In the genomic region with DNA sequence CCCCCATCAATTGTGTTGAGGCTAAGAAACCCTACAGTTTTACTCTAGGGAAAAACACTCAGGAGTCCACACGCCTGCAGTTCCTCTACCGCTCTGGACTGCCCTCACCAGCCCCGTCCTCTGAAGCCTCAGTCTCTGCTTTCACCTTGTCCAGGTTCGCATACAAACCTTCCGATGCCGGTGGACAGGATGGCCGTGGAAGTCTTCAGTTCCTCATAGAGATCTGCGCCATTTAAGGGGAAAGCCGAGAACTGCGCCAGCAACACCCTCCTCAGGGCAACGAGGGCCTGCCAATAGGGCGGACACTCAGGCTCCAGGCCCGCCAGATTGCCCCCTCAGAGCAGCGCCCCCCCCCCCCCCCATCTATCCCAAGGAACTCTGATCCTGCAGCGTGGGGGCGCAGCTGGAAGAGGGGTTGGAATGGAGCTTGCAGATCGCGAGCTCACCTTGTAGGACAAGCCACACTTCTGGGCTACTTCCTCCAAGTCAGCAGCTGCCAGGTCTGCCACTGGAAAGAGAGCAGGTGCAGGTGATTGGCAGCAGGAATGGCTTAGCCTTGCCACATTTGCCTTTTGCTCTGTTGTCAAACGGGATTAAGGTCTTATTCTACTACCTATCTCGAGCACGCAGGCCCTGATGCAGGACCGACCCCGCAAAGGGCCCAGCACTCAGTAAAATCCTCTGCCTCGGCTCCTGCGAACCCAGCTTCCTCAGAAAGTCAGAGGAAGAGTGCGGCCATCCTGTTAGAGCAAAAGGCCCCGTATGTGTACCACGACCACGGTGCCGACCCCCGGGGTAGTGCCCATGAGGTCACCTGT, we compare ENCODE assay signal across 8 mouse cellular contexts. TPM values are rescaled to one million over a fixed set of nuclear protein-coding genes. Genes with fewer than 3 reads are reported as not detected.
DNase-seq lines count a peak whose midpoint lies in the region; ATAC-seq and TF ChIP-seq lines count a peak whose summit lies in the region.

No protein-coding gene starts in this region.

- TF ChIP-seq CTCF in testis, adult 2 months (IDR thresholded peaks at IDR 0.05; ENCODE audit: control insufficient read depth, insufficient read depth, insufficient replicate concordance, low read depth, low read length): no peak
- TF ChIP-seq CTCF in forebrain, postnatal 0 days (IDR thresholded peaks at IDR 0.05; ENCODE audit: low read depth): no peak

- H3K36me3 ChIP-seq in testis, adult 2 months (ENCODE audit: control insufficient read depth, insufficient read depth, low read length): no peaks in the 10 kb centered on the region
- H3K36me3 ChIP-seq in forebrain, postnatal 0 days (ENCODE audit: insufficient read depth): no peaks in the 10 kb centered on the region
- no peaks in the 10 kb centered on the region for H3K36me3 ChIP-seq in kidney, embryonic 14.5 days (ENCODE audit: control insufficient read depth, insufficient read depth, low read length)

- H3K4me2 ChIP-seq in forebrain, postnatal 0 days (ENCODE audit: low read depth): peak overlapping the region; percentile 90
- peak overlapping the region; percentile 92 for H3K4me2 ChIP-seq in kidney, embryonic 14.5 days (replicated peaks; ENCODE audit: low read depth, low read length)

- H3K27me3 ChIP-seq in testis, adult 2 months (ENCODE audit: control insufficient read depth, insufficient read depth, low read length): no peaks in the 10 kb centered on the region
- no peaks in the 10 kb centered on the region; the same call in none of the 2 replicates for H3K27me3 ChIP-seq in forebrain, postnatal 0 days (ENCODE audit: insufficient read depth, low read length)
- H3K27me3 ChIP-seq in kidney, embryonic 14.5 days (ENCODE audit: control insufficient read depth, insufficient read depth, low read length): no peaks in the 10 kb centered on the region; the same call in 1 of the 2 replicates

- H3K4me3 ChIP-seq in testis, adult 2 months (ENCODE audit: control insufficient read depth, low read depth, low read length): peak overlapping the region; percentile 85
- H3K4me3 ChIP-seq in forebrain, postnatal 0 days (ENCODE audit: low read depth, low read length): peak overlapping the region; percentile 65
- peak overlapping the region; percentile 58 for H3K4me3 ChIP-seq in kidney, embryonic 14.5 days (ENCODE audit: low read length)

- peak; percentile 28 for ATAC-seq in forebrain, postnatal 0 days
- ATAC-seq in kidney, embryonic 14.5 days (ENCODE audit: low FRiP score, low TSS enrichment): peak; percentile 34
- ATAC-seq in megakaryocyte, adult 5-6 weeks (ENCODE audit: poor library complexity, severe bottlenecking): peak; percentile 43

- H3K4me1 ChIP-seq in testis, adult 2 months (ENCODE audit: control insufficient read depth, insufficient read depth, low read length): peaks cover 2% of the 10 kb centered on the region; the same call in 1 of the 2 replicates
- H3K4me1 ChIP-seq in forebrain, postnatal 0 days (ENCODE audit: insufficient read depth): no peaks in the 10 kb centered on the region
- peaks cover 12% of the 10 kb centered on the region for H3K4me1 ChIP-seq in kidney, embryonic 14.5 days (ENCODE audit: control insufficient read depth, insufficient read depth, low read length)

- H3K27ac ChIP-seq in testis, adult 2 months (ENCODE audit: control insufficient read depth, insufficient read depth, low read depth, low read length): peak overlapping the region; percentile 1; the same call in 1 of the 2 replicates
- H3K27ac ChIP-seq in forebrain, postnatal 0 days (ENCODE audit: low read depth, low read length): peak overlapping the region; percentile 54; the same call in 1 of the 2 replicates
- H3K27ac ChIP-seq in kidney, embryonic 14.5 days (ENCODE audit: low read depth, low read length): peak overlapping the region; percentile 6

- 2% methylated on average over 31 of the region's 31 CpGs for WGBS in forebrain, postnatal 0 days
- 8% methylated on average over 31 of the region's 31 CpGs for WGBS in kidney, embryonic 14.5 days

- H3K9ac ChIP-seq in forebrain, postnatal 0 days: peak overlapping the region; percentile 63
- peak overlapping the region; percentile 61 for H3K9ac ChIP-seq in kidney, embryonic 14.5 days (ENCODE audit: low read depth, low read length)

- TF ChIP-seq POLR2A in testis, adult 2 months (IDR thresholded peaks at IDR 0.05; ENCODE audit: control insufficient read depth, low read depth, low read length): no peak

- H3K9me3 ChIP-seq in forebrain, postnatal 0 days (ENCODE audit: low read length): no peaks in the 10 kb centered on the region
- no peaks in the 10 kb centered on the region for H3K9me3 ChIP-seq in kidney, embryonic 14.5 days (ENCODE audit: control insufficient read depth, low read length)

- no peak for DNase-seq in testis, postnatal 10 days (ENCODE audit: low spot score)
- DNase-seq in brain, adult 2 months (ENCODE audit: low read depth, low spot score): peak; percentile 46
- DNase-seq in forebrain, postnatal 0 days: peak; percentile 55
- DNase-seq in thymus, postnatal 0 days (ENCODE audit: low spot score): peak; percentile 59
- DNase-seq in left cerebral cortex, adult 11 months (ENCODE audit: low spot score): no peak

RNA-seq across cellular contexts. Expression of gene Rad51d, which starts 0.7 kb away (rescaled TPM):
- 13.8 and 15.1 TPM in 2 replicates for polyA plus RNA-seq in testis, adult 2 months (2012; rRNA removed)
- total RNA-seq in forebrain, postnatal 0 days (2014; rRNA removed): 8.6 and 9.5 TPM in 2 replicates
- polyA plus RNA-seq in forebrain, postnatal 0 days (2015; fragmentation: Nextera tagmentation; extraction: Ambion mirVana): 13.4 and 14.0 TPM in 2 replicates
- polyA plus RNA-seq in kidney, embryonic 14.5 days (2014; fragmentation: Nextera tagmentation; extraction: Ambion mirVana): 8.8 and 11.5 TPM in 2 replicates
- 7.1 and 7.9 TPM in 2 replicates for total RNA-seq in megakaryocyte, adult 5-6 weeks (2015)
- total RNA-seq in megakaryocyte, adult 5-6 weeks (2017): 8.8 and 10.3 TPM in 2 replicates
- 19.2 and 22.4 TPM in 2 replicates for polyA plus RNA-seq in thymus, postnatal 0 days (2015; fragmentation: Nextera tagmentation; extraction: Ambion mirVana)

RNA-seq across cellular contexts. Expression of gene Fndc8, which starts 2.2 kb away (rescaled TPM):
- 134 and 144 TPM in 2 replicates for polyA plus RNA-seq in testis, adult 2 months (2012; rRNA removed)
- total RNA-seq in forebrain, postnatal 0 days (2014; rRNA removed): not detected in 2 replicates
- polyA plus RNA-seq in forebrain, postnatal 0 days (2015; fragmentation: Nextera tagmentation; extraction: Ambion mirVana): 0.06 and 0.29 TPM in 2 replicates
- 0.19 and 0.23 TPM in 2 replicates for polyA plus RNA-seq in kidney, embryonic 14.5 days (2014; fragmentation: Nextera tagmentation; extraction: Ambion mirVana)
- total RNA-seq in megakaryocyte, adult 5-6 weeks (2015): not detected in 2 replicates
- not detected in 2 replicates for total RNA-seq in megakaryocyte, adult 5-6 weeks (2017)
- 0.26 and 0.39 TPM in 2 replicates for polyA plus RNA-seq in thymus, postnatal 0 days (2015; fragmentation: Nextera tagmentation; extraction: Ambion mirVana)

RNA-seq across cellular contexts. Expression of gene Nle1, which starts 18.5 kb away (rescaled TPM):
- 9.6 and 9.7 TPM in 2 replicates for polyA plus RNA-seq in testis, adult 2 months (2012; rRNA removed)
- 31.5 and 34.9 TPM in 2 replicates for total RNA-seq in forebrain, postnatal 0 days (2014; rRNA removed)
- 26.4 and 27.2 TPM in 2 replicates for polyA plus RNA-seq in forebrain, postnatal 0 days (2015; fragmentation: Nextera tagmentation; extraction: Ambion mirVana)
- 32.2 and 33.7 TPM in 2 replicates for polyA plus RNA-seq in kidney, embryonic 14.5 days (2014; fragmentation: Nextera tagmentation; extraction: Ambion mirVana)
- 4.7 TPM in 2 replicates for total RNA-seq in megakaryocyte, adult 5-6 weeks (2015)
- total RNA-seq in megakaryocyte, adult 5-6 weeks (2017): 2.6 and 3.1 TPM in 2 replicates
- 36.1 and 37.6 TPM in 2 replicates for polyA plus RNA-seq in thymus, postnatal 0 days (2015; fragmentation: Nextera tagmentation; extraction: Ambion mirVana)

RNA-seq across cellular contexts. Expression of gene Rffl, which starts 18.7 kb away (rescaled TPM):
- polyA plus RNA-seq in testis, adult 2 months (2012; rRNA removed): 135 and 143 TPM in 2 replicates
- 4.3 and 6.0 TPM in 2 replicates for total RNA-seq in forebrain, postnatal 0 days (2014; rRNA removed)
- 2.3 and 2.8 TPM in 2 replicates for polyA plus RNA-seq in forebrain, postnatal 0 days (2015; fragmentation: Nextera tagmentation; extraction: Ambion mirVana)
- polyA plus RNA-seq in kidney, embryonic 14.5 days (2014; fragmentation: Nextera tagmentation; extraction: Ambion mirVana): 13.1 and 23.5 TPM in 2 replicates
- 20.5 and 26.7 TPM in 2 replicates for total RNA-seq in megakaryocyte, adult 5-6 weeks (2015)
- 20.1 and 25.4 TPM in 2 replicates for total RNA-seq in megakaryocyte, adult 5-6 weeks (2017)
- 15.8 TPM in 2 replicates for polyA plus RNA-seq in thymus, postnatal 0 days (2015; fragmentation: Nextera tagmentation; extraction: Ambion mirVana)

RNA-seq across cellular contexts. Expression of gene Unc45b, which starts 20.6 kb away (rescaled TPM):
- 3.3 and 7.2 TPM in 2 replicates for polyA plus RNA-seq in testis, adult 2 months (2012; rRNA removed)
- total RNA-seq in forebrain, postnatal 0 days (2014; rRNA removed): 1.4 and 3.0 TPM in 2 replicates
- polyA plus RNA-seq in forebrain, postnatal 0 days (2015; fragmentation: Nextera tagmentation; extraction: Ambion mirVana): 2.2 and 2.4 TPM in 2 replicates
- 2.4 and 2.5 TPM in 2 replicates for polyA plus RNA-seq in kidney, embryonic 14.5 days (2014; fragmentation: Nextera tagmentation; extraction: Ambion mirVana)
- total RNA-seq in megakaryocyte, adult 5-6 weeks (2015): not detected in 2 replicates
- total RNA-seq in megakaryocyte, adult 5-6 weeks (2017): not detected in 2 replicates
- polyA plus RNA-seq in thymus, postnatal 0 days (2015; fragmentation: Nextera tagmentation; extraction: Ambion mirVana): 1.0 and 1.7 TPM in 2 replicates

Comparison
In these comparisons a context has a peak if more than half of its experiments do, and no peak if none do; other contexts are left out.
1. H3K27ac ChIP-seq: peak in every context shown above with its lines; median percentile 54 in forebrain, postnatal 0 days; 6 in kidney, embryonic 14.5 days; 1 in testis, adult 2 months.
2. DNase-seq: peak in brain, adult 2 months (single experiment), forebrain, postnatal 0 days (single experiment) and thymus, postnatal 0 days (single experiment); none in testis, postnatal 10 days (single experiment) and left cerebral cortex, adult 11 months (single experiment).
3. RNA of gene Fndc8, which starts 2.2 kb away (polyA plus RNA-seq): 134 to 144 TPM in testis, adult 2 months; 0.06 to 0.29 TPM in forebrain, postnatal 0 days, 0.26 to 0.39 TPM in thymus, postnatal 0 days and 0.19 to 0.23 TPM in kidney, embryonic 14.5 days; every median in the first group is over 10 times any median in the second.
4. Peak in every context shown above with its lines, with median percentiles within 50 percentile points of each other: H3K4me3 ChIP-seq and ATAC-seq.